Mouse (Mus musculus) liver, adult 2 months (tissue): ENCODE results near the gene Cux1.

ENCODE experiments used
- CTCF ChIP-seq: fragments of 200-500 bp; IDR thresholded peaks from 2 replicates; pipeline ENCODE4 v1.5.1; 2011; ENCODE audit warnings: low read depth, low read length, control low read depth
- POLR2A ChIP-seq: fragments of 200-500 bp; IDR thresholded peaks from 2 replicates; pipeline ENCODE4 v1.6.1; 2011; ENCODE audit warnings: low read length, control low read depth; ENCODE audit not compliant: insufficient read depth; ENCODE audit errors: extremely low read depth

DNA sequence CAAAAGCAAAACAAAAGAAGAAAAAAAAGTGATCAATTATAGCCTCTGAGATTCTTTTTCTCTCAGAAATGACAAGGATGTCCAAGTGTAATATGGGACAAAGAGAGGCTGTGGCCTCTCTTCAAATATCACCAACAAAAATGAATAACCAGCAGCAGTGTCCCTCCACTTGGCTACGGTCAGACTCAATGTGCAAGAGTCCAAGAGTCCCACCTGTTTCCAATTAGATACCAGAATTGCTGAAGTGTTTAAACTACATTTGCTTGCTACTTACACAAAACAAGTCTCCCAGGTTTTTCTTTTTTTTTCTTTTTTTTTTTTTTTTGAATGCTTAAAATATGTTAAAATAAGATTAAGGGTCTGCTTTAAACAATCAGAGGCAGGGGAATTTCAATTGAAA, 5.1 kb downstream of the Cux1 start:
- no peak for TF ChIP-seq CTCF
- TF ChIP-seq POLR2A: no peak
